In the genomic region with DNA sequence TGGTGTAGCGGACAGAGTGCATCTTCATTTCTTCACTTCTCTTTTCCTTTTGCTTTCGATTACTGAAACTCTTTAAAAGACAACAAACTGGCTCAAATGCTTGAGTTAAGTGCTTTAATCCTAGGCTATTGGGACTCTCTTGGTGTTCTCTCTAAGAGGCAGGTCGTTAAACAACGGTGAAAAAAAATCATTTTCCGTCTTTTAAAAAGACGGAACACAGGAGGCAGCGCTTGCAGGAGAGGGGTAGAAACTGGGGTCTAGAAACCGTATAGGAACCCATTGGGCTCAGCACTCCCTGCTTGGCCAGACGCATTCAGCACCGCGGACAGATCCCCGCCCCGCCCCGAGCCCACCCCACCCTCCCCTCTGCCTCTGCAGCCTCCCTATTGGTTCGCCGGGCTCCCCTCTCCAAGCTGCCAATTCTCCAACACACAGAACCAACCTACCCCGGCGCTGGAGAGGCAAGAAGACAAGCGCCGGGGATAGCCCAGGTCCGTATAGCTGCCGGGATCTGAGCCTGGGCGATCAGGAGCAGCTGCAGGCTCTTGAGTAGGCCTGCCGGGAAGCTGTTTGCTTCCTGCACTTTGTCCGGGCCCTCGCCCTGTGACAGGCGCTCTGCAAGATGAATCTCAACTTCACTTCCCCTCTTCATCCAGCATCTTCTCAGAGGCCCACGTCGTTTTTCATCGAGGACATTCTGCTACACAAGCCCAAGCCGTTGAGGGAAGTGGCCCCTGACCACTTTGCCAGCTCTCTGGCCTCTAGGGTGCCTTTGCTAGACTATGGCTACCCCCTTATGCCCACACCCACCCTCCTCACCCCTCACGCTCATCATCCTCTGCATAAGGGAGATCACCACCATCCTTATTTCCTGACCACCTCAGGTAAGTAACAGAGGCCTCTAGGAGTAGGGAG, we compare ENCODE assay signal across 9 mouse cellular contexts. TPM values are rescaled to one million over a fixed set of nuclear protein-coding genes. Genes with fewer than 3 reads are reported as not detected.
A peak's percentile ranks its signal among the peaks of the same experiment; 100 is the strongest.
DNase-seq lines count a peak whose midpoint lies in the region; ATAC-seq and TF ChIP-seq lines count a peak whose summit lies in the region.
"Had no signal": no experiment of that assay in that cellular context is flagged by ENCODE, and none has a peak within 500 bp of the region (broad histone marks: within the 10 kb centered on the region; RNA-seq: fewer than 3 reads in every experiment).

TSS of gene Bsx (plus strand) at position 572 of the 915 bp plus-strand sequence.

- peaks cover 95% of the 10 kb centered on the region for H3K27me3 ChIP-seq in heart, embryonic 14.5 days (ENCODE audit: control insufficient read depth, insufficient read depth, low read length)
- peaks cover 91% of the 10 kb centered on the region for H3K27me3 ChIP-seq in kidney, postnatal 0 days (ENCODE audit: insufficient read depth, low read length)
- H3K27me3 ChIP-seq in midbrain, embryonic 10.5 days (ENCODE audit: low read depth, poor library complexity, severe bottlenecking) = peaks cover 99% of the 10 kb centered on the region

- TF ChIP-seq CTCF in kidney, postnatal 0 days (IDR thresholded peaks at IDR 0.05; ENCODE audit: low read depth) = no peak

- H3K36me3 ChIP-seq in heart, embryonic 14.5 days (ENCODE audit: control insufficient read depth, insufficient read depth, low read length) = no peaks in the 10 kb centered on the region
- H3K36me3 ChIP-seq in kidney, postnatal 0 days (ENCODE audit: insufficient read depth, low read length) = no peaks in the 10 kb centered on the region
- no peaks in the 10 kb centered on the region for H3K36me3 ChIP-seq in midbrain, embryonic 10.5 days

- peak; percentile 59; the same call in 1 of the 2 replicates for ATAC-seq in heart, embryonic 14.5 days (ENCODE audit: insufficient number of reproducible peaks, insufficient read depth, low FRiP score, low read depth)
- peak; percentile 65; the same call in 1 of the 2 replicates for ATAC-seq in kidney, postnatal 0 days (replicated peaks; ENCODE audit: low FRiP score, low read depth)

- H3K9ac ChIP-seq in heart, embryonic 14.5 days (ENCODE audit: low read length) = no peak within 1 kb of the TSS
- no peak within 1 kb of the TSS for H3K9ac ChIP-seq in kidney, postnatal 0 days (ENCODE audit: low read depth, low read length)

- peak within 1 kb of the TSS; percentile 53 for H3K4me2 ChIP-seq in heart, embryonic 14.5 days (ENCODE audit: low read length)
- H3K4me2 ChIP-seq in kidney, postnatal 0 days (ENCODE audit: low read length) = peak within 1 kb of the TSS; percentile 46

- H3K4me1 ChIP-seq in heart, embryonic 14.5 days (ENCODE audit: control insufficient read depth in 2 of 2, insufficient read depth in 2 of 2, low read length in 2 of 2) = peaks cover 2 to 11% of the 10 kb centered on the region in 2 experiments; a peak in 3 of 4 replicates
- H3K4me1 ChIP-seq in kidney, postnatal 0 days (replicated peaks; ENCODE audit: insufficient read depth, low read length) = 0 out of 2 replicates have a peak, but pooled peaks cover 2% of the 10 kb centered on the region
- H3K4me1 ChIP-seq in midbrain, embryonic 10.5 days = peaks cover 46% of the 10 kb centered on the region

- H3K9me3 ChIP-seq in heart, embryonic 14.5 days (ENCODE audit: control insufficient read depth, low read length) = no peaks in the 10 kb centered on the region
- H3K9me3 ChIP-seq in kidney, postnatal 0 days (replicated peaks; ENCODE audit: low read length) = no peaks in the 10 kb centered on the region
- no peaks in the 10 kb centered on the region for H3K9me3 ChIP-seq in midbrain, embryonic 10.5 days (replicated peaks)

- WGBS in heart, embryonic 14.5 days = 4% methylated on average over 32 of the region's 32 CpGs
- 4% methylated on average over 32 of the region's 32 CpGs for WGBS in kidney, postnatal 0 days
- 3% methylated on average over 32 of the region's 32 CpGs for WGBS in midbrain, embryonic 10.5 days

- H3K27ac ChIP-seq in heart, embryonic 14.5 days (replicated peaks in 1 of 2; ENCODE audit: control insufficient read depth in 1 of 2, insufficient read depth in 1 of 2, low read depth in 2 of 2, low read length in 2 of 2) = no peak within 1 kb of the TSS
- no peak within 1 kb of the TSS for H3K27ac ChIP-seq in kidney, postnatal 0 days
- no peak within 1 kb of the TSS for H3K27ac ChIP-seq in midbrain, embryonic 10.5 days (replicated peaks)

- DNase-seq in kidney, adult 11 months = peak; percentile 11
- no peak for DNase-seq in kidney, adult 8-10 months
- peak; percentile 51 for DNase-seq in c-Kit-positive CD71-negative TER-119-negative erythroid progenitor cells, embryonic 14.5 days (ENCODE audit: low read depth)
- peak; percentile 84 for DNase-seq in kidney, postnatal 0 days (ENCODE audit: low spot score)
- peak; percentile 89 for DNase-seq in midbrain, embryonic 10.5 days (ENCODE audit: low spot score)
- DNase-seq in thymus, postnatal 14 days = peak; percentile 53
- DNase-seq in left cerebral cortex, adult 18-20 months (ENCODE audit: low spot score in 2 of 2) = no peak

- peak within 1 kb of the TSS in 1 of 2 experiments; percentile 21; a peak in 1 of 4 replicates for H3K4me3 ChIP-seq in heart, embryonic 14.5 days (ENCODE audit: control insufficient read depth in 1 of 2, insufficient read depth in 1 of 2, low read depth in 1 of 2, low read length in 2 of 2)
- H3K4me3 ChIP-seq in kidney, postnatal 0 days (replicated peaks; ENCODE audit: low read depth, low read length) = peak within 1 kb of the TSS; percentile 17; the same call in 1 of the 2 replicates
- H3K4me3 ChIP-seq in midbrain, embryonic 10.5 days = peak within 1 kb of the TSS; percentile 33

RNA-seq across cellular contexts. Expression of gene Bsx, which starts in this region (rescaled TPM):
- not detected in 2 replicates for polyA plus RNA-seq in heart, embryonic 14.5 days (2014; fragmentation: Nextera tagmentation; extraction: Ambion mirVana)
- polyA plus RNA-seq in kidney, postnatal 0 days (2015; fragmentation: Nextera tagmentation; extraction: Ambion mirVana) = not detected in 2 replicates
- polyA plus RNA-seq in midbrain, embryonic 10.5 days (2016; fragmentation: Nextera tagmentation; extraction: Ambion mirVana) = 0.15 and 0.83 TPM in 2 replicates
- total RNA-seq in left cerebral cortex, adult 18-20 months (2021) = not detected
- total RNA-seq: liver, adult 2 months had no signal
- polyA plus RNA-seq: liver, adult 2 months had no signal

Comparison
In these comparisons a context has a peak if more than half of its experiments do, and no peak if none do; other contexts are left out.
1. DNase-seq: peak in kidney, adult 11 months (single experiment), c-Kit-positive CD71-negative TER-119-negative erythroid progenitor cells, embryonic 14.5 days (single experiment) and thymus, postnatal 14 days (single experiment); none in kidney, adult 8-10 months (0 of 2) and left cerebral cortex, adult 18-20 months (0 of 2).
2. Peak in ATAC-seq and H3K4me2 ChIP-seq in heart, embryonic 14.5 days; RNA of the gene not detected or under 1 TPM.
3. Peak in DNase-seq, ATAC-seq, H3K4me3 ChIP-seq and H3K4me2 ChIP-seq in kidney, postnatal 0 days; RNA of the gene not detected or under 1 TPM.
4. Peak in DNase-seq and H3K4me3 ChIP-seq in midbrain, embryonic 10.5 days; RNA of the gene not detected or under 1 TPM.